Mouse (Mus musculus) frontal cortex, postnatal 10 days (tissue): ENCODE results near the gene Nfkb2.

Experiments
- DNase-seq, 2 experiments: peaks; one replicate each; pipeline ENCODE4 v3.0.0; 2022; ENCODE audit warnings: low spot score in 2 of 2, mixed read lengths in 1 of 2

Gene Nfkb2

DNA sequence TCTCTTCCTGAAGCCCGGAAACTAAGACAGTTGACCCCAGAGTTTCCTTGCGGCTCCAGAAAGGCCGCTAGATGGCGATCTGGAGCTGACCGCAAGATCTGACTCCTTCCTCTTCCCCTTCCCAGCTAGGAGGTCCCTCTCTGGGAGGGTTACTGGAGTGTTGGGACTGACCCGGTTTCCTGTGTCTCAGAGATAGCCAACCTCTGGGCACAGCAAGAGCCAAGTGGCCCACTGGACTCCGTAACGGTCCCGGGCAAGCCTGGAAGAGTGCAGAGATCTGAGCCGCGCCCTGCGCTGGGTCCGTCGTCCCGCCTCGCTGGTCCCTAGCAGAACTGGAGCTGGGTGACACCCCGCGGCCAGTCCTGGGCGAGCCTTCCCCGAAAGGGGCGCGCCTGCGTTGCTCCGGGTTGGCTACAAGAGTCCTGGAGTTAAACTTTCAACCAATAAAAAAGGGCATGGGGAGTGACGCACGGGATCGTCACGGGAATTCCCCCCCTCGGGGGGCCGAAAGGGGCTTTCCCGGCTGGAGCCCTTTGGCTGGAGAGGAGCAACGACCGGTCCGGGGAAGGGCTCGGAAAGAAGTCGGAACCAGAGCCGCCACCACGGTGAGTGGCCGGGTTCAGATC is at the start of gene Nfkb2:
Nfkb2 (plus strand) TSS at position 105 of the 626 bp plus-strand sequence.
- DNase-seq = peak; percentile 84 to 85

DNA sequence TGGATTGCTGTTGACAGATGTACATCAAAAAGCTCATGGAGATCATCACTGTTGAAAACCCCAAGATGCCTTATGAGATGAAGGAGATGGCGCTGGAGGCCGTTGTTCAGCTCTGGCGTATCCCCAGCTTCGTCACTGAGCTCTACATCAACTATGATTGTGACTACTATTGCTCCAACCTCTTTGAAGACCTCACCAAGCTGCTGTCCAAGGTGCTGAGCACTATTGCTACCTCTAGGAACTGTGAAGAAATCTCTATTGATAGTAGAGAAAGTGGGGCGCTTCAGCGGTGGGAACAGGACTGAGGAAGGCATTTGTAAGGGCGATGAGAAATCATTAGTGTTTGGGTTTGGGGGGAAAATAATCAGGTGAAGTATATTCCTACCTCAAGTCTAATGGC is 39.4 kb upstream of the Nfkb2 start:
- DNase-seq = no peak

DNA sequence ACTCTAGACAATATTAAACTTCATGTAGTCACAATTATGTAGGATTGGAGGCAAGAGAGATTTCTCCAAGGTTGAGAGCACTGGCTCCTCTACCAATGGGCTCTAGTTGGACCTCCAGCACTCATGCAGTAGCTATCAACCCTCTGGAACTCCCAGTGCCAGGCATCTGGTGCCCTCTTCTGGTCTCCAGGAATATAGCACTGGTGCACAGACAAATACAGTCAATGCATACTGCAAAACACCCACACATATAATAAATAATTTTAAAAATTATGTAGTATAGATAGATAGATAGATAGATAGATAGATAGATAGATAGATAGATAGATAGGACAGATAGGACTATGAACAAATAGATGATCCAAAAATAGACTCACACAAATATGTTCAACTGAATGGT is 28.8 kb upstream of the Nfkb2 start:
- DNase-seq = no peak

DNA sequence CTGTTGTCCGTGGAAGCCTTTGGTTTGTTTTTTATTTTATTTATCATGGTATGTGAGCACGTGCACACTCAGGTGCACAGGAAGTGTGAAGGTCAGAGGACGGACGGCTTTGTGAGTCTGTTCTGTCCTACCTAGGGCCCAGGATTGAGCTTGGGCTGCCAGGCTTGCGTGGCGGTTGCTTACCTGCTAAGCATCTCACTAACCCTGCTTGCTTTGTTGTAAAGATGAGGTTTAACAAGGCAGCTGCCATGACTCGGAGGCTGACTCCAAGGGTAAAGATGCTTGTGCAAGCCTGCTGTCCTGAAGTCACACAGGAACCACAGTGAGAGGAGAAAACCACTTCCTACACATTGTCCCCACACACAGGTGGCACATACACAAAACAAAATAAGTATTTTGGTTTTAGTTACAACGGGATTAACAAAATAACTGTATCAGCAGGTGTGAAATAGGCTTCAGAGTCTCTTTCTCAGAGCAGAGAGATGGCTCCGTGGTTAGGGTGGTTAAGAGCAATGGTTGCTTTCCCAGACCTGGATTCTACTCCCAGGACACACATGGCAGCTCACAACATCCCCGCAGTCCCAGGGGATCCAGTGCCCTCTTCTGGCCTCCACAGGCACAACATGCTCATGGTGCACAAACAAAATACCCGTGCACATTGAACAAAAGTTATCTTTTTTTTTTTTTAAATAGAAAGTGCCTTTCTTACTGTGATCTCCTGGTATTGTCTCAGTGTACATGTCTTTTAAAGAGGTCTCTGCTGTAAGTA is 21.9 kb upstream of the Nfkb2 start:
- DNase-seq = no peak

DNA sequence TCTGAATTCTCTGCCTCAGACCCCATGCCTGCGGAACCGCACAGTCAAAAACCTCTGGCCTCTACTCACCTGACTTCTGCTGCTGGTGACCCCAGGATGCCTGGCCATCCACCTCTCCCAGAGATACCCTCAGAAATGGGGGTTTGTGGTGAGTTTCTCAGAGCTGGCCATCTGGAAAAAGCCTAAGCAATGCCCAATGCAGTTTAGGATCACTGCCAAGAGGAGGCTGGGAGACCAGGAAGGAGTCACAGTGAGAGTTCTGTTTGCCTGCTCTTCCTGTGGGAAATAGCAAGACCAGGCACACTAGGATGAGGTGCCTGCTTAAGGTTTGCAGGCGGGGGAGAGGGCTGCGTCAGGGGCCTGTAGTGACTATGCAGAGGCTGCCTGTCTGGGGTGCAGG is 19.4 kb upstream of the Nfkb2 start:
- no peak for DNase-seq

DNA sequence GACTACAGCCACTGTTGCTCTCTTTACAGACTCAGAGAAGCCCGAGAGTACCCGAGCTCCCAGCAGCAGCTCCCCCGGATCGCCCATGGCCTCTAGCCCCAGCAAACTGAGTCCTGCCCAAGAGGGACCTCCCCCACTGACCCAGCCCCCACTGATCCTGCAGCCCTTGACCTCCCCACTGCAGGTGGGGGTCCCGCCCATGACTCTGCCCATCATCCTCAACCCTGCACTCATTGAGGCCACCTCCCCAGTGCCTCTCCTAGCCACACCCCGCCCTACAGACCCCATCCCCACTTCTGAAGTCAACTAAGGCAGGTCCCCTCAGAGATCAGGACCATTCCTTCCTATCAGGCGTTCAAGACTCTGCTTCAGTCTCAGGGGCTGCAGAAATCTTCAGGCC is 18.5 kb upstream of the Nfkb2 start:
- no peak for DNase-seq

DNA sequence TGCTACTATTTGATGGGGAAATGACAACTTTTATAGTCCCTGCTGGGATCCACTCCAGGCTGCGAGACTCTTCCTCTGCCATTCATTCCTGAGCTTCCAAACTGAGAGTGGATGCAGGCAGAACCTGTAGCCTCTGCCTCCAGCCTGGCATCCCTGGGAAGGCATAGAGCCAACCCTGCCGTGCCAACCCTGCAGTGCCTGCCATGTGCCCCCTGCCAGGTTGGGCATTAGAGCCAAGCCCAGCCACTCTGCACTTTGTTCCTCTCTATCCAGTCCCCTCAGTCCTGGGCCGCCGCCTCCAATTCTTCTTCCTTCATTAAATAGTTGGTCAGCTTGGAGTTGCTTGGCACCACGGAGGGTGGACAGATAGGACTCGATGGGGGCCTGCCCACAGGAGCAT is 18.1 kb upstream of the Nfkb2 start:
- no peak for DNase-seq

DNA sequence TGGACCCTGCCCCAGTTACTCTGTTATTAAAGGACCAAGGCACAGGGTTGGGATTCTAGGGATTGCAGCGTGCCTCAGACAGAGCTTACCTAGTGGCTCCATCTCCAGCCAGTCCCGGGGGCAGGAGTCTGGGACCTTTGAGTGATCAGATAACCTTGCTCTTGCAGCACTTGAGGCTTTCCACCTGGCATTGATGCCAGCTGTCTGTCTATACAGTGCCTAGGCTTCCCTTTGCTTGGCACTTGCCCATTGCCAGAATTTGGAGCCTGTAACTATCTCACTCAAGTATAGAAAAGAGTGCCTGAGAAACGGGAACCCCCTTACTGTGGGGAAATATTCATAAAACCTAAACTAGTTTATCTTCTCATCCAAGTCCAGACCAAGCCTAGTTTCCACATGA is 17.2 kb upstream of the Nfkb2 start:
- DNase-seq = no peak

DNA sequence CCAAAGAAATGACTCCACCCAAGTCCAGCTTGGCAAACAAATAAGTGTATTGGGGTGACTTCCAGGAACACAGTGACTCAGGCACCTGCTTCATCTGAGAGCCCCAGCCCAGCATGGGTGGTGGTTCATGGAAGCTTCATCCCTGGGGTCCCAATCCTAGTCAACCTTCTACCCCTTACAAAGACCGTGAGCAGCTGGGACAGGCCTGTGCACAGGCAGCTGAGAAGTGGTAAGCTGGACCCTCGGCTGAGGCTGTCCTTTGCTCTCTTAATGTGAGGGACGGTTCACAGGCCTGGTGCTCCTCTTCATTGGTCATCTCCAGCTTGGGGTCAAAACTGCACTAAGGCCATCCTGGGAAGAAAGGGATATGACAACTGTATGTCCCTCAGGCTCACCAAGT is 16.6 kb upstream of the Nfkb2 start:
- no peak for DNase-seq

DNA sequence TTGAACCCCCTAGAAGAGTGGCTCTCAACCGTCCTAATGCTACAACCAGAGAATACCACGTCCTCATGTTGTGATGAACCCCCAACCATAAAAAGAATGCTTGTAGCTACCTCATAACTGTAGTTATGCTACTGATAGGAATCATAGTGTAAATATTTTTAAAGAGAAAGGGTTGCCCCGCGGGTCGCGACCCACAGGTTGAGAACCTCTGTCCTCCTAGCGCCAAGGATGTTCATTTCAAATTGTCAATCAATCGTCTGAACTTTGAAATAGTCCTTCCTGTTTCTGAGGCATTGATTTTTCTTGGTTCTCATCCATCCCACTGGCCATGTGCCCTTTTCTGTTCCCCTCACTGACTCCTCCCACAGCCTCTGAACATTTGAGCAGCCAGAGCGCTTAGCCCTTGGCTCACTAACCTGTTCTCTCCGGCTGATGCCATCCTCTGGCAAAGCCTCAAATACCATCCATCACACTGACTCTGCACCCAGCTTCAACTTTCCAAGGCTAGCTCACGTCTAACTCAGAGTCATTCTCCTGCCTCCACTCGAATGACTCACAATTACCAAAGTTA is 13.5 kb upstream of the Nfkb2 start:
- DNase-seq = no peak

DNA sequence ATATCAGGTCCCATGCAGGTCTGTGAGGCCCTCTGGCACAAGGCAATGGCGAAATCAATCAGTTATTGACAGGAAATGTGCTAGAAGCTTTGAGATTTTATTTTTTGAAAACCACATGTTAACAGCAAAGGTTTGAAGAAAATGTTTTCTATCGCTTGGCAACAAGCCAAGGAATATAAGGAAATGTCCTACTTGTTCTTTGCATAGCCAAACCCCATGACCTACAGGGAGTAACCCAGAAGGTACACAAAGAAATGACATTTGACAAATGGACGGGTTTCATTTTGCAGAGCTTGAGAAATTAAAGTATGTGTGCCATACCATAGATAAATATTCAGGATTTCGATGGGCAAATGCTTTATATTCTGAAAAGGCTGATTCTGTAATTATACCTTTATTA is 7.2 kb upstream of the Nfkb2 start:
- no peak for DNase-seq

DNA sequence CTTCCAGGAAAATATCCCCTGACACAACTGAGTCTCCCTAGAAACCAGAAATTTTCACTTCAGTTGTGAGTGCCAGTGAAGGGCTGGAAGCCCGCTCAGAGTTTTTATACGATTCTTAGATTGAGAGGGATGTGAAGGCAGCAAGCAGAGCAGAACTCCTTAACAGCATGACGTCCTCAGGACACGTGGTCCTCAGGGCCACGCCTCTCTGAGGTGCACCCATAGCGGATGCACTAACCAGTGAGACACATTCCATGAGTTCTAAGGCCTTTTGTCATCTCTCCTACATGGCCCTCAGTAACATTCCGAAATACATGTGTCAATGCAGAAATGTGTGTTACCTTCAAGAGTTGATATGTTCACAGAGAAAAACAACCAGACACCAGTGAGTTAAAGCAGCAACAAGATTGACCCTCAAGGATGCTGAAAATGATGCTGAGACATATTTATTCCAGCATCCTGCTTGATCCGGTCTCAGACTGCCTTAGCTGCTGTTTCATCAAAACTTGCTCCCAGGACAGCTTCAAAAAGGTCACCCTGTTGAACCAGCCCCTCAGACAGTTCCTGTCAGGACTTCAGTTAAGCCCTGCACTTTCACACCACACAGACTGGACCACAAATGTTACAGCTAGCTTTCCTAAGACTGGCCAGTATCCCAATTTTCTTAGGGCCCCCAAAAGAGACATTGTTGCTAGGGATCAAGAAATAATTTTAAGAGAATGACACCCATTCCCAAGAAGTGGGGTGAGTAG is 3.6 kb upstream of the Nfkb2 start:
- no peak for DNase-seq

DNA sequence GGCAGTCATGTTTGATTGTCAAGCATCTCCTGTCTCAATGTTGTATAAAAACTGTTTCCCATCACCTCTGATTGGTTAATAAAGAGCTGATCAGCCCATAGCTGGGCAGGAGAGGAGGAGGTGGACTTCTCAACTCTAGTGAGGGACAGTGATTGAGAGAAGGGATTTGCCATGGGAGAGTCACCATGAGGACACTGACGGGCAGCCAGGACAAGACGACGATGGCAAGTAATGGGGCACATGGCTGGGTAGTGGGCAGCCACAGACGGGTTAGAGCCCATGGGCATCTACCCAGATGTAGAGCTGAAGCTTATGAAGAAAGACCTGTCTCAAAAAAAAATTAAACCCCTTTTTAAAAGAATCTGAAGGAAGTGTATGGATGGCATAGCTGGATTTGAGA is 1.6 kb upstream of the Nfkb2 start:
- DNase-seq = no peak

DNA sequence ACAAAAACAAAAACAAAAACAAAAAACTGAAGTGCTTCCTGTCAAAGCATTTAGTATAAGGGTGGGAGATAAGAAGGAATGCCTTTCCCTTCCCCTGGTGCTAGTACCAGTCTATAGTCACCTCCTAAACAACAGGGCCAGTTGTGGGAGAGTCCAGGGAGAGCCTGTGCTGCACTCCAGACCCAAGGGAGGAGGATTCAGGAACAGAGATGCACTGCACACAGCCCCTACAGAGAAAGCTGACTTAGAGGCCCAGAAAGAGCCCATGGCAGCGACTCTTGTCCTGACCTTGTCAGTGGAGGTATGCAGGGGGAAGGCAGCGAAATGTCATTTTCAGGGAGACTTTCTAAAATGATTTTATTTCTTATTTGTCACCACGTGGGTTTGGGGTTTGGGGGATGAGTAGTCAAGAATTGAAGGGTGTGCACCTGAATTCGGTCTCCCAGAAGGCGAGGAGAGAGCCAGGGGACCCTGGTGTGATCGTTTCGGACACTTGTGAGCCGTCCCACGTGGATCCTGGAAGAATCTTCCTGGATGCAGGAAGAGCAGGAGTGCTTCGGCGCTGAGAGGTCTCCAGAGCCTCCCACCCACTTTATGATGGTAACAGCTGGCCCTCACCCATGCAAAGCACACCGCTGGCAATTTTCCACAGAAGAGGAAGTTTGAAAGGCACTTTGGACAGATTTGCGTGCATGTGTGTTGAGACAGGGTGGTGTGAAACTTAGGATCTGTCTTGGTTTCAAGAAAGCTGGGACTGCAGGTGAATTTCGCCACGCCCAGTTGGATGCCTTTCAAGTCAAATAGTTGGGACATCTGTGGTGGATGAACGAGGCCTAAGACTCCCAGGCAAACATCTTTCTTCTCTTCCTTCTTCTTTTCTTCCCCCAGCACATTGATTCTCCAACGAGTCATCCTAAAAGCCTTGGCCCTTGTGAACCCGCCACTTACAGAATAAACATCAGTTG is 587 bp upstream of the Nfkb2 start:
- no peak for DNase-seq

DNA sequence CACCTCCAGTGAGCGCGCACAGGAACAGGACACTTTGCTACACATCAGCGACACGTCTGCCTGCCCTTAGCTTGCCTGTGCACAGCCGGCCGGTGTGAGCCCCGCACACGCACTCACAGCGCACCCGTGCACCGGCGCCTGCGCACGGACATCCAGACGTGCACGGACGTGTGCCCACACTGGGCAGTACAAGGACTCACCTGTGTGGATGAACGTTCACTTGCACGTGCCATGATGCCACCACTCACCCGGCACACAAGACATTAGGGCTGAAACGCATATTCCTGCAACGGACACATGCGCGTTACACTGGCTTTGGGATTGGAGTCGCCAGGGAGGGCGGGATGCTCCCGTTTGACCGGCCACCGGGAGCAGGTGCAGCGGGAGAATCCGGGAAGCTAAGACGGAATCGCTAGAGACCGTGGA is 801 bp downstream of the Nfkb2 start:
- DNase-seq = no peak

DNA sequence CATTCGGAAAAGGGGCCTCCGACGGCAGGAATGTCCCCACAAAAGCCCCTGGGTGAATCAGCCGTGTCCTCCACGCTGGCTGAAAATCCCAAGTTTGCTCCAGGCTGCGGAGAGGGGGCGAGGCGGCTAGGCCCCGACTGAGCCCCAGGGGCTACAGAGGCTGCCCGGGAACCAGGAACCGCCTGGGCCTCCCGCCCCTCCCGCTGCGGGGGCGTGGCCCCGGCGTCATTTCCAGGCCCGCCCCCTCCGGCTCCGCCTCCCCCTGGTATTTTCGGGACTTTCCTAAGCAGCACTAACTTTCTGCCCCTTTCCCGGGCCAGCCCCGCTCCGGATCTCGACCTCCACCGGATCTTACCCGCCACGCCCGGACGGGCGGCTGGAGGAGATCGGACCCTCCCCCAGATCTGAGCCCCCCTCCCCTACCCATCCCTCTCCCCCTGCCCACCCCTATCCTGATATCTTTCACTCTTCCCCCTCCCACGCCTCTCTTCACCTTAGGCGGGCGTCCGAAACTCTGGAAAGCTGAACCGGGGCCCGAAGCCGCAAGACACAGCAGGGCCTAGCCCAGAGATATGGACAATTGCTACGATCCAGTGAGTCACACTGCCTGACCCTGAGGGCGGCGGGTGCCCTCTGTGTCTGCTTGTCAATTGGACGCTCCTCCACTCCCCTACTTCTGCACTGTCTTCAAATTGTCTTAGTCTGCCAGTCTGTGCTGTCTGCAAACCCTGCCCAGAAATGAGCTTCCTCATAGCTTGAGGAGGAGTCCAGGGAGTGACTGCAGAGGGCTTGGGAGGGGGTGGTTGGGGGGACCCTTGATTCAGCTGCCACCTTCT is 1.5 kb downstream of the Nfkb2 start:
- peak; percentile 56 to 70 for DNase-seq

DNA sequence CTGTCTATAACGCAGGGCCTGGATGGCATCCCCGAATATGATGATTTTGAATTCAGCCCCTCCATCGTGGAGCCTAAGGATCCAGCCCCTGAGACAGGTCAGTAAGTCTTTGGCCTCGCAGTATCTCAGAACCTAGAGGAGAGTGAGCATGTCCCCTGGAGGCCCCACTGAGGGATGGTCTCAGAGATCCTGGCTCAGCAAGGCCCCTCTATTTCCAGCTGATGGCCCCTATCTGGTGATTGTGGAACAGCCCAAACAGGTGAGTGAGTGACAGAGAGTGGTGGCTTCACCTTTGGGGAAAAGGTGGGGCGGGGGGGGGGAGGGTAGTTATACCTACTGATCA is 2.1 kb downstream of the Nfkb2 start:
- no peak for DNase-seq

DNA sequence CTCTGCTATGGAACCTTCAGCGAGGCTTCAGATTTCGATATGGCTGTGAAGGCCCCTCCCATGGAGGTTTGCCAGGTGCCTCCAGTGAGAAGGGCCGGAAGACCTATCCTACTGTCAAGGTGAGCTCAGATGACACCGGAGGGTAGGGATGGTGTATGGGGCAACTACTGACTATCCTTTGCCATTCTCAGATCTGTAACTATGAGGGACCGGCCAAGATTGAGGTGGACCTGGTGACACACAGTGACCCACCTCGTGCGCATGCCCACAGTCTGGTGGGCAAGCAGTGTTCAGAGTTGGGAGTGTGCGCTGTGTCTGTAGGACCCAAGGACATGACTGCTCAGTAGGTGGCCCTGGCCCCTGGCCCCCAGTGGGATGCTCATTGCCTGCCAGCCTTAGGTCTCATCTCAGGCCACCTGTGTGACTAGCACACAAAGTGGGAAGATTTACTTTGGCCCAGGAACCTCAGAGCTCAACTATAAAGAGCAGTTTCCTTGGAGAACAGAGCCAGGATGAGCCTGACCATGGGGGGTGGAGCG is 2.7 kb downstream of the Nfkb2 start:
- DNase-seq = no peak

DNA sequence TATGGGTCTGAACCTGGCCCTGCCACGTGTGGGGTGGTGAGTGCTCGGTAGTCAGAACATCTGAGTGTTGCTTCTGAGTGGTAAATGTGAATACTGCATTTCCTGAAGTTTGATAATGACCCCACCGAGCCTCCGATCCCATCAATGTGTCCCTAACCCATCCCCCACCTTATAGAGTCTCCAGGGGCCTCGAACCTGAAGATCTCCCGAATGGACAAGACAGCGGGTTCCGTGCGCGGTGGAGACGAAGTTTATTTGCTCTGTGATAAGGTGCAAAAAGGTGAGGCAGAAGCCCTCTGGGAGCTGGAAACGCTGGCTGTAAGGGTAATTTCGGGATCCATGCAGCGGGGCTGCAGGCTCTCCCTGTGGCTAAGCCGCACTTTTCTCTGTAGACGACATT is 3.7 kb downstream of the Nfkb2 start:
- DNase-seq = no peak

DNA sequence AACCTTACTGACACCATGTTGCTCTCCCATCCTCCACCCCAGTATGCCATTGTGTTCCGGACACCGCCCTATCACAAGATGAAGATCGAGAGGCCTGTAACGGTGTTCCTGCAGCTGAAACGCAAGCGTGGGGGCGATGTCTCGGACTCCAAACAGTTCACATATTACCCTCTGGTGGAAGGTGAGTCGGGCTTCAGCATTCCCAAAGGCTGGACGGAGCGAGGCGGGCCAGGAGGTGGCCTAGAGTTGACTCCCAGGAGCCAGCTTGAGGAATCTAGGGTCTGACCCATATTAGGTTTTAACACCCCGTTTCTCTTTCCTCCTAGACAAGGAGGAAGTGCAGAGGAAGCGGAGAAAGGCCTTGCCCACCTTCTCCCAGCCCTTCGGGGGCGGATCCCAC is 4.2 kb downstream of the Nfkb2 start:
- peak; percentile 11 to 17 for DNase-seq
